Mouse (Mus musculus) C2C12 (cell line): Measurements from ENCODE around the gene Agpat1. TPM values are rescaled to one million over a fixed set of nuclear protein-coding genes. Genes with fewer than 3 reads are reported as not detected.

Source experiments
- H3K27me3 ChIP-seq: one replicate; pipeline ENCODE4 v1.6.1; 2011; ENCODE audit not compliant: control insufficient read depth, insufficient read depth, insufficient read length
- H3K36me3 ChIP-seq: one replicate; pipeline ENCODE4 v1.6.1; 2011; ENCODE audit not compliant: control insufficient read depth, insufficient read depth
- H3K4me3 ChIP-seq: one replicate; pipeline ENCODE4 v1.5.1; 2011; ENCODE audit warnings: mild to moderate bottlenecking, control low read depth; ENCODE audit not compliant: poor library complexity, insufficient read depth, severe bottlenecking
- H3K79me2 ChIP-seq: one replicate; pipeline ENCODE4 v1.6.1; 2011; ENCODE audit not compliant: control insufficient read depth, insufficient read depth
- H3K79me3 ChIP-seq: one replicate; pipeline ENCODE4 v1.6.1; 2011; ENCODE audit warnings: low read depth, control low read depth
- H3ac ChIP-seq: one replicate; pipeline ENCODE3; 2011; ENCODE audit warnings: low read depth; ENCODE audit not compliant: control insufficient read depth, insufficient read length
- CEBPB ChIP-seq: IDR thresholded peaks from one replicate; pipeline ENCODE4 v1.6.1; 2011; ENCODE audit warnings: low read depth, mild to moderate bottlenecking, control low read depth, moderate library complexity
- CTCF ChIP-seq: IDR thresholded peaks from one replicate; pipeline ENCODE4 v1.5.1; 2011; ENCODE audit not compliant: control insufficient read depth, insufficient read depth, insufficient read length
- FOSL1 ChIP-seq: IDR thresholded peaks from one replicate; pipeline ENCODE4 v1.8.0; 2011; ENCODE audit warnings: mild to moderate bottlenecking, low read length; ENCODE audit not compliant: poor library complexity, insufficient read depth, severe bottlenecking
- MAX ChIP-seq: IDR thresholded peaks from one replicate; pipeline ENCODE4 v1.6.1; 2011; ENCODE audit warnings: mild to moderate bottlenecking, control low read depth
- MYOD1 ChIP-seq: IDR thresholded peaks from one replicate; pipeline ENCODE4 v1.6.1; 2011; ENCODE audit warnings: low read depth; ENCODE audit not compliant: control insufficient read depth, insufficient read length
- MYOG ChIP-seq: IDR thresholded peaks from one replicate; pipeline ENCODE4 v1.6.1; 2011; ENCODE audit not compliant: control insufficient read depth, insufficient read length; ENCODE audit errors: extremely low read depth
- USF1 ChIP-seq: IDR thresholded peaks from one replicate; pipeline ENCODE4 v1.6.1; 2011; ENCODE audit warnings: low read depth, mild to moderate bottlenecking, control low read depth, moderate library complexity
- polyA plus RNA-seq: library from polyadenylated mRNA; unstranded; fragments of >200 nt; fragmentation: generic; extraction: Trizol; gene quantifications from one replicate; pipeline ENCODE4 v1.2.1, GENCODE M21; 2012; ENCODE audit warnings: missing spikeins

Agpat1 gene
- polyA plus RNA-seq, 1 experiment: 73.9 TPM

GRCm38 (mm10) chr17:34645256-34645829, 41.3 kb downstream of the Agpat1 start:
- Histone ChIP-seq H3K79me2 (peaks cover 6% of the 10 kb centered on the region), H3ac (peak overlapping the region; percentile 48), H3K4me3 (peak overlapping the region; percentile 36), H3K79me3 (peaks cover 3% of the 10 kb centered on the region), H3K27me3 (no peaks in the 10 kb centered on the region), H3K36me3 (no peaks in the 10 kb centered on the region)
- TF ChIP-seq CTCF: no peak
- TF ChIP-seq FOSL1: no peak
- no peak for TF ChIP-seq MAX
- no peak for TF ChIP-seq CEBPB
- TF ChIP-seq USF1: no peak
- no peak for TF ChIP-seq MYOD1
- TF ChIP-seq MYOG: no peak

GRCm38 (mm10) chr17:34645831-34646511, 41.9 kb downstream of the Agpat1 start:
- Histone ChIP-seq H3K79me2 (peaks cover 6% of the 10 kb centered on the region), H3K27me3 (no peaks in the 10 kb centered on the region), H3K36me3 (no peaks in the 10 kb centered on the region), H3ac (no peak overlapping the region), H3K79me3 (peaks cover 3% of the 10 kb centered on the region), H3K4me3 (no peak overlapping the region)
- TF ChIP-seq MYOG (no peak), FOSL1 (no peak), CTCF (no peak), MYOD1 (no peak), MAX (no peak), USF1 (no peak), CEBPB (no peak)

- H3K4me3 ChIP-seq: peak within 1 kb of the TSS; percentile 91
- H3ac ChIP-seq: peak within 1 kb of the TSS; percentile 86
- H3K79me3 ChIP-seq: peaks cover 3% of the 10 kb centered on the region
- H3K27me3 ChIP-seq: no peaks in the 10 kb centered on the region
- H3K36me3 ChIP-seq: no peaks in the 10 kb centered on the region
- H3K79me2 ChIP-seq: peaks cover 6% of the 10 kb centered on the region
- no peak for TF ChIP-seq FOSL1
- TF ChIP-seq MAX: peak; percentile 50
- no peak for TF ChIP-seq MYOG
- TF ChIP-seq MYOD1: no peak
- TF ChIP-seq CEBPB: no peak
- TF ChIP-seq USF1: peak; percentile 97
- no peak for TF ChIP-seq CTCF
These were observed 43.1 kb downstream of the Agpat1 start, which contains the start of gene Atf6b for GRCm38 (mm10) chr17:34646906-34647787. Gene Atf6b (plus strand): TSS chr17:34647146.

- Histone ChIP-seq H3K36me3 (peaks cover 7% of the 10 kb centered on the region), H3K79me3 (peaks cover 3% of the 10 kb centered on the region), H3K79me2 (peaks cover 6% of the 10 kb centered on the region), H3K27me3 (no peaks in the 10 kb centered on the region), H3ac (no peak overlapping the region), H3K4me3 (no peak overlapping the region)
- TF ChIP-seq CEBPB: no peak
- no peak for TF ChIP-seq MYOD1
- TF ChIP-seq MYOG: no peak
- no peak for TF ChIP-seq MAX
- TF ChIP-seq CTCF: no peak
- no peak for TF ChIP-seq FOSL1
- TF ChIP-seq USF1: no peak
These were observed 44.3 kb downstream of the Agpat1 start for GRCm38 (mm10) chr17:34648141-34648890.

GRCm38 (mm10) chr17:34649106-34649864, 45.2 kb downstream of the Agpat1 start:
- peaks cover 7% of the 10 kb centered on the region for H3K36me3 ChIP-seq
- H3K79me2 ChIP-seq: peaks cover 6% of the 10 kb centered on the region

More at GRCm38 (mm10) chr17:34649106-34649864, 45.2 kb downstream of the Agpat1 start:
- Histone ChIP-seq H3K4me3 (no peak overlapping the region), H3K27me3 (no peaks in the 10 kb centered on the region), H3K79me3 (peaks cover 3% of the 10 kb centered on the region), H3ac (no peak overlapping the region)
- TF ChIP-seq USF1 (no peak), CTCF (no peak), MYOD1 (no peak), FOSL1 (no peak), MYOG (no peak), MAX (no peak), CEBPB (no peak)
